Mouse (Mus musculus) heart, embryonic 11.5 days (tissue): Measurements from ENCODE around the gene Tctn3. TPM values are rescaled to one million over a fixed set of nuclear protein-coding genes. Genes with fewer than 3 reads are reported as not detected.

Experiments
- ATAC-seq: fragments of 200-750 bp; cut with Nextera tagmentation; replicated peaks from 2 replicates; pipeline ENCODE4 v1.8.0; 2017; ENCODE audit warnings: moderate library complexity; ENCODE audit not compliant: insufficient number of reproducible peaks, low FRiP score, low TSS enrichment
- H3K27ac ChIP-seq: fragments of 300-500 bp; sonication (generic); 2 replicates; pipeline ENCODE4 v1.5.1; 2014; ENCODE audit warnings: mild to moderate bottlenecking, low read depth, low read length
- H3K27me3 ChIP-seq: fragments of 300-500 bp; sonication (generic); 2 replicates; pipeline ENCODE4 v1.6.1; 2014; ENCODE audit warnings: mild to moderate bottlenecking, low read length, mixed read lengths; ENCODE audit not compliant: control insufficient read depth, insufficient read depth
- H3K36me3 ChIP-seq: fragments of 300-500 bp; sonication (generic); 2 replicates; pipeline ENCODE4 v1.6.1; 2014; ENCODE audit warnings: mild to moderate bottlenecking, low read length, moderate library complexity, mixed read lengths; ENCODE audit not compliant: control insufficient read depth, insufficient read depth
- H3K4me1 ChIP-seq: fragments of 300-500 bp; sonication (generic); 2 replicates; pipeline ENCODE4 v1.6.1; 2014; ENCODE audit warnings: low read length; ENCODE audit not compliant: control insufficient read depth, insufficient read depth
- H3K4me2 ChIP-seq: fragments of 300-500 bp; sonication (generic); 2 replicates; pipeline ENCODE4 v1.6.1; 2014; ENCODE audit warnings: mild to moderate bottlenecking, moderate library complexity
- H3K4me3 ChIP-seq: fragments of 300-500 bp; sonication (generic); 2 replicates; pipeline ENCODE4 v1.5.1; 2014; ENCODE audit warnings: low read depth, low read length
- H3K9ac ChIP-seq: fragments of 300-500 bp; sonication (generic); 2 replicates; pipeline ENCODE4 v1.6.1; 2014; ENCODE audit warnings: mild to moderate bottlenecking, low read depth, low read length, moderate library complexity
- H3K9me3 ChIP-seq: fragments of 300-500 bp; sonication (generic); replicated peaks from 2 replicates; pipeline ENCODE4 v1.6.1; 2016; ENCODE audit warnings: low read length; ENCODE audit not compliant: control insufficient read depth
- WGBS: fragments of 180-500 bp; shearing (Covaris S2); extraction: QIAGEN DNeasy Blood & Tissue Kit; methylation state at CpG from one replicate; pipeline ENCODE4 v1.1.7; 2014; ENCODE audit not compliant: insufficient replicate concordance; 5-methylcytosine and 5-hydroxymethylcytosine counted together
- polyA plus RNA-seq: library from polyadenylated mRNA; unstranded; fragments of >200 nt; fragmentation: Nextera tagmentation; extraction: Ambion mirVana; gene quantifications from 2 replicates; pipeline ENCODE4 v1.2.1, GENCODE M21; 2014

Gene Tctn3
- polyA plus RNA-seq, 1 experiment from 2014 or later = 7.6 TPM

DNA sequence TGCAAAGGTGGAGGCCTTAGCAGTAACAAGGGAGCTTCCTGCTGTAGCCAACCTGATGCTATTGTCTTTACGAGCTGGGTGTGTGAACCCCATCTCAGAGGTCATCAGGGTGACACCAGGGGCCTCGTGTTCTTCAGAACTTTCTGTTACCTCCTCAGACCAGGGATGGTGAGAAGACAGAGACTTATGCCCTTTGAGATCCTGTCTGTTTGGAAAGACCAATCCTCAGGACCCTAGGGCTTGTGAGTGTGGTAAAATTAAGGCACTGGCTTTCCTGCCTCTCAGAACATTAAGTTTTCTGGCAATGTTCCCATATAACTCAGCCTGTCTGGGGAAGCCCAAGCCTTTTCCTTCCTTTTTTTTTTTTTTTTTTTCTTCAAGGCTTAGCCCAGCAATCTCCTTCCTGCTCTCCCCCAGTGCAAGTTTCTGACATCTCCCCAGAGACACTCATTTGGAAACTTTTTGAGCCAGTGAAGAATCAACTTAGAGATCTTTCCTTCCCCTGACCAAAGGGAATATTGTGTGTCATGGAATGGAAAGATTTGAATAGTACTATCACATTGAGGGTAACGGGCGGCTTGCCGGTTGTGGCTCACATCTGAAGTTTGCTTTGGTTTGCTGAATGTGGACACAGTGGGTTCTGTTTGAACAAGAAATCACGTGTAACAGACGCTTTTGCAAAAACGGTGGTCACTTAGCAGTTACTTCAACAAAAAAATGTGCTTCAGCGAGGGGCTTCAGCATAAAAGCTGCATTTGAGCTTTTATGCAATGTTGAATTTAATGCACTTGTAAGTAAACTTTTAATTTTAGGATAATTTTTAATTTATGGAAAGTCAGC is 35.5 kb upstream of the Tctn3 start:
- H3K27ac ChIP-seq = peak overlapping the region; percentile 64
- no peaks in the 10 kb centered on the region for H3K27me3 ChIP-seq
- no peak overlapping the region for H3K9ac ChIP-seq
- no peak; the same call in 1 of the 2 replicates for ATAC-seq
- no peak overlapping the region for H3K4me2 ChIP-seq
- no peaks in the 10 kb centered on the region for H3K36me3 ChIP-seq
- no peaks in the 10 kb centered on the region for H3K9me3 ChIP-seq
- no peak overlapping the region for H3K4me3 ChIP-seq
- 60% methylated on average over 9 of the region's 9 CpGs for WGBS
- H3K4me1 ChIP-seq = peaks cover 17% of the 10 kb centered on the region

DNA sequence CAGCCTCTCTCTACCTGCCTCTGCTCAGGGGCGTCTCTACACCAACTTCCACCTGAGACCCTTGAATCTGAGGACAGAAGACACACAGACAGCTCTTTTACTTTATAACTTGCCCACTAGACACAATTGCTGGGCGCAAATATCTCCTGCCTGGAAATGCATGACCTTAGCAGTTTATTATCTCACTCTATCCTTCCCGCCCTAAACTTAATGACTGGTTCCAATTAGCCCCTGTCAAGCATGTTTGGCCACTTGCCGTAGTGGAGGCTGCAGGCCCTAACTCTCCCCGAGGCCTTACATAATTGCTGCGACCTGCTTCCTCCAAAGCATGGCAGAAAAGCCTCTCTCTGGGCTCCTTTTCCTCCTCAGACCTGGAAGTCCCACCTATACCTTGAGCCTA is 34.3 kb upstream of the Tctn3 start:
- Histone ChIP-seq H3K4me2 (no peak overlapping the region), H3K27me3 (no peaks in the 10 kb centered on the region), H3K4me1 (peaks cover 17% of the 10 kb centered on the region), H3K9me3 (no peaks in the 10 kb centered on the region), H3K36me3 (no peaks in the 10 kb centered on the region), H3K9ac (no peak overlapping the region), H3K27ac (no peak overlapping the region; the same call in 1 of the 2 replicates), H3K4me3 (no peak overlapping the region)
- no peak for ATAC-seq
- WGBS = 54% methylated on average over 6 of the region's 6 CpGs

DNA sequence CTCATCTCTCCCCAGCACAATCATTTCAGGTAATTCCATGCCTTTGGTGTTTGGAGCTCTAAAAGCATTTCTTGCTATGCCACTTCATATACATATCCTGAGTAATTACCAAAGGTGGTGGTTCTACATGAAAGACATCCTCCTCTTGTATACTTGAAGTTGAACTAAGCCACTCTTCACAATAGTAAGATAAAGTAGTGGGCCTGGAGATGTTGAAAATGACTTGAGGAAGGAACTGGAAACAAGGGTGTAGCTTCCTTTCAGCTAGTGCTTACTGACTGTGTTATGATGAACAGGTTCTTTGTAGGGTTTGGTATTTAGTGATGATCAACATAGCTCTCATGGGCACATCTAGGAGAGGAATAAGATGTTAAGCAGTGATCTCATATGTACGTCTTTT is 31.8 kb upstream of the Tctn3 start:
- no peak for ATAC-seq
- 90% methylated on average over 1 of the region's 1 CpGs for WGBS
- H3K36me3 ChIP-seq = no peaks in the 10 kb centered on the region

GRCm38 (mm10) chr19:40640799-40641198 is 28.8 kb upstream of the Tctn3 start:
- no peak overlapping the region for H3K27ac ChIP-seq
- WGBS = 75% methylated on average over 2 of the region's 2 CpGs

More for the DNA sequence above, 31.8 kb upstream of the Tctn3 start:
- H3K4me1 ChIP-seq = peaks cover 10% of the 10 kb centered on the region
- no peak overlapping the region for H3K9ac ChIP-seq
- no peaks in the 10 kb centered on the region for H3K9me3 ChIP-seq
- H3K27me3 ChIP-seq = no peaks in the 10 kb centered on the region
- H3K4me2 ChIP-seq = no peak overlapping the region
- H3K4me3 ChIP-seq = no peak overlapping the region
- no peak overlapping the region for H3K27ac ChIP-seq

GRCm38 (mm10) chr19:40639729-40640304 is 27.8 kb upstream of the Tctn3 start:
- H3K4me1 ChIP-seq = no peaks in the 10 kb centered on the region
- H3K27me3 ChIP-seq = no peaks in the 10 kb centered on the region
- H3K4me3 ChIP-seq = no peak overlapping the region
- H3K27ac ChIP-seq = no peak overlapping the region
- no peaks in the 10 kb centered on the region for H3K36me3 ChIP-seq
- 77% methylated on average over 11 of the region's 11 CpGs for WGBS
- H3K9ac ChIP-seq = no peak overlapping the region
- no peak overlapping the region for H3K4me2 ChIP-seq
- ATAC-seq = no peak
- H3K9me3 ChIP-seq = no peaks in the 10 kb centered on the region

More at GRCm38 (mm10) chr19:40640799-40641198, 28.8 kb upstream of the Tctn3 start:
- Histone ChIP-seq H3K36me3 (no peaks in the 10 kb centered on the region), H3K9ac (no peak overlapping the region), H3K9me3 (no peaks in the 10 kb centered on the region), H3K4me3 (no peak overlapping the region), H3K4me2 (no peak overlapping the region), H3K4me1 (no peaks in the 10 kb centered on the region), H3K27me3 (no peaks in the 10 kb centered on the region)
- no peak for ATAC-seq

DNA sequence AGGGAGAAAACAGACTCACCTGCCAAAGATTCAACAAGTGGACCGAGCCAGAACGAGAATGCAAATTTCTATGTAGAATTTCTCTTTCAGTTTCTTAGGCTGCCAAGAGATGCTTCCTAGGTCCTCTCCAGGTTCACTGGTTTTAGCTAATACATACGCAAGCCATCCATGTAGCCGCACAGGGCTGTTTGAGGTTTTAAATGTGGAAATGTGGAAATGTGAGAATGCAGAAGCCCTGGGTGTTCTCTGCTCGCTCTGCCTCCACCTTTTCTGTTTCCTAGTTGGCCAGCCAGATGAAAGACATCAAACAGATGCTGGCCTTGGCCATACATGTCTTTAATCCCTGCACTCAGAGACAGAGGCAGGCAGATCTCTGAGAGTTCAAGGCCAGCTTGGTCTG is 26.5 kb upstream of the Tctn3 start:
- Histone ChIP-seq H3K4me3 (no peak overlapping the region), H3K27ac (no peak overlapping the region), H3K4me2 (no peak overlapping the region), H3K9me3 (no peaks in the 10 kb centered on the region), H3K4me1 (no peaks in the 10 kb centered on the region), H3K9ac (no peak overlapping the region), H3K27me3 (no peaks in the 10 kb centered on the region), H3K36me3 (no peaks in the 10 kb centered on the region)
- 79% methylated on average over 5 of the region's 5 CpGs for WGBS
- ATAC-seq = no peak

- no peaks in the 10 kb centered on the region for H3K4me1 ChIP-seq
- H3K27ac ChIP-seq = no peak overlapping the region
Observed at GRCm38 (mm10) chr19:40637601-40638000, 25.6 kb upstream of the Tctn3 start.

GRCm38 (mm10) chr19:40637091-40637490 is 25.1 kb upstream of the Tctn3 start:
- no peak for ATAC-seq
- H3K4me2 ChIP-seq = no peak overlapping the region

More at GRCm38 (mm10) chr19:40637601-40638000, 25.6 kb upstream of the Tctn3 start:
- no peak for ATAC-seq
- 58% methylated on average over 7 of the region's 7 CpGs for WGBS
- no peak overlapping the region for H3K4me2 ChIP-seq
- H3K4me3 ChIP-seq = no peak overlapping the region
- H3K36me3 ChIP-seq = no peaks in the 10 kb centered on the region
- no peaks in the 10 kb centered on the region for H3K9me3 ChIP-seq
- H3K27me3 ChIP-seq = no peaks in the 10 kb centered on the region
- no peak overlapping the region for H3K9ac ChIP-seq

More at GRCm38 (mm10) chr19:40637091-40637490, 25.1 kb upstream of the Tctn3 start:
- H3K4me3 ChIP-seq = no peak overlapping the region
- H3K36me3 ChIP-seq = no peaks in the 10 kb centered on the region
- no peak overlapping the region for H3K27ac ChIP-seq
- WGBS = 35% methylated on average over 4 of the region's 4 CpGs
- no peaks in the 10 kb centered on the region for H3K4me1 ChIP-seq
- H3K9ac ChIP-seq = no peak overlapping the region
- no peaks in the 10 kb centered on the region for H3K27me3 ChIP-seq
- H3K9me3 ChIP-seq = no peaks in the 10 kb centered on the region
